Mouse (Mus musculus) limb, embryonic 11.5 days (tissue): Measurements from ENCODE around the gene Tgfbr2. TPM values are rescaled to one million over a fixed set of nuclear protein-coding genes. Genes with fewer than 3 reads are reported as not detected.

Experiments used
- ATAC-seq: fragments of 200-750 bp; cut with Nextera tagmentation; 2 replicates; pipeline ENCODE4 v1.8.0; 2017; ENCODE audit warnings: low read depth; ENCODE audit not compliant: insufficient number of reproducible peaks, low FRiP score, low TSS enrichment
- DNase-seq: peaks from one replicate; pipeline ENCODE4 v3.0.0-alpha.2; 2015; ENCODE audit warnings: low spot score
- H3K27ac ChIP-seq: fragments of 300-500 bp; sonication (generic); replicated peaks from 2 replicates; pipeline ENCODE4 v1.5.1; 2014; ENCODE audit warnings: low read depth, mild to moderate bottlenecking, low read length
- H3K27me3 ChIP-seq: fragments of 300-500 bp; sonication (generic); 2 replicates; pipeline ENCODE4 v1.6.1; 2014; ENCODE audit warnings: mild to moderate bottlenecking, low read length, mixed read lengths; ENCODE audit not compliant: control insufficient read depth, insufficient read depth
- H3K36me3 ChIP-seq: fragments of 300-500 bp; sonication (generic); 2 replicates; pipeline ENCODE4 v1.6.1; 2014; ENCODE audit warnings: mild to moderate bottlenecking, low read length, moderate library complexity, mixed read lengths; ENCODE audit not compliant: control insufficient read depth, insufficient read depth
- H3K4me1 ChIP-seq: fragments of 300-500 bp; sonication (generic); 2 replicates; pipeline ENCODE4 v1.6.1; 2014; ENCODE audit warnings: low read length, mixed read lengths; ENCODE audit not compliant: control insufficient read depth, insufficient read depth
- H3K4me2 ChIP-seq: fragments of 300-500 bp; sonication (generic); 2 replicates; pipeline ENCODE4 v1.6.1; 2014; ENCODE audit warnings: low read depth, mild to moderate bottlenecking, moderate library complexity; ENCODE audit not compliant: severe bottlenecking
- H3K4me3 ChIP-seq: fragments of 300-500 bp; sonication (generic); 2 replicates; pipeline ENCODE4 v1.5.1; 2014; ENCODE audit warnings: low read depth, low read length
- H3K9ac ChIP-seq: fragments of 300-500 bp; sonication (generic); 2 replicates; pipeline ENCODE4 v1.6.1; 2014; ENCODE audit warnings: mild to moderate bottlenecking, low read length
- H3K9me3 ChIP-seq: fragments of 300-500 bp; sonication (generic); 2 replicates; pipeline ENCODE4 v1.6.1; 2016; ENCODE audit warnings: low read length; ENCODE audit not compliant: control insufficient read depth
- WGBS: fragments of 180-500 bp; shearing (Covaris S2); extraction: QIAGEN DNeasy Blood & Tissue Kit; methylation state at CpG from one replicate; pipeline ENCODE4 v1.1.7; 2014; 5-methylcytosine and 5-hydroxymethylcytosine counted together
- polyA plus RNA-seq: library from polyadenylated mRNA; unstranded; fragments of >200 nt; fragmentation: Nextera tagmentation; extraction: Ambion mirVana; gene quantifications from 2 replicates; pipeline ENCODE4 v1.2.1, GENCODE M21; 2014

Tgfbr2 gene
- polyA plus RNA-seq, 1 experiment from 2014 or later = 14.8 TPM

DNA sequence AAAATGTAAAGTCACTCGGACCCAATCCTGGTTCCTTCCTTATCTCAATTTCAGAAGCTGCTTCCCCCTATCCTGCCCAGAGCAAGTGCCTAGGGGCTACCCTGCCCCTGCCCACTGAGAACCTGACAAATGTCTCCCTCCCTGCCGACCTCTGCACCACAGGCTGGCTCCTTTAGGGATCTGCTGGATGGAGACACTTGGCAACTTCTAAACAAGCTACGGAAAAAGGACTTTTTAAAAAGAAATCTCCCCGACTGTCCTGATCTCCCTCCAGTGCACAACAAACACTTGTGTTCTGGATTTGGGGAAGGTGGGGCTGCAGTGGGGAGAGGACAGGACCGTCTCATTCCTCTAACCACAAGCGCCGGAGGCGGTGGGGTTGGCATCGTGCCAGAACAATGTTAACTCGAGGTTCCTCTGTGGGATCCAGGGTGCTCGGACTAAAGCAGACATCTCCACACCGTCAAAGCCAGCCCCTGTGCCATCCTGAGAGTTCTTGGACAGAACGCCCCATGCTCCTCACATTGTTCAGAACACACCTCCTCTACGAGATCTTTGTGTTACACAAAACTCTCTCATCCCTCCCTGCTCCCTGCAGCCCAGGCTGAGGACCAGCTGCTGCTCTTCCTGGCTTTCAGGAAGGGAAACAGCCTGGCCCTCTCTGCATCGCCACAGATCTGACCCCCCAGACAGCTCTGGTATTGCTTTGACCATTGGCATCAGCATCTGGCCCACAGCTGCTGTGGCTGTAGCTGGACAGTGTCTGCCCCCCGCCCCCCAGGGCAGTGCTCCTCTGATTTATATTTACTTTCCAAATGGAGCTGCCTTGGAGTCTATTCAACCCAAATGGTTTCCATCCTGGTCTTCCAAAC lies 76.2 kb downstream of the Tgfbr2 start:
- DNase-seq (peak; percentile 49), ATAC-seq (no peak)
- Histone ChIP-seq H3K9ac (no peak overlapping the region), H3K27me3 (no peaks in the 10 kb centered on the region), H3K4me3 (no peak overlapping the region), H3K9me3 (no peaks in the 10 kb centered on the region), H3K4me2 (no peak overlapping the region), H3K27ac (0 out of 2 replicates have a peak overlapping the region, but pooled peaks have one; percentile 36), H3K36me3 (no peaks in the 10 kb centered on the region), H3K4me1 (peaks cover 12% of the 10 kb centered on the region; the same call in 1 of the 2 replicates)
- WGBS = 65% methylated on average over 16 of the region's 16 CpGs

DNA sequence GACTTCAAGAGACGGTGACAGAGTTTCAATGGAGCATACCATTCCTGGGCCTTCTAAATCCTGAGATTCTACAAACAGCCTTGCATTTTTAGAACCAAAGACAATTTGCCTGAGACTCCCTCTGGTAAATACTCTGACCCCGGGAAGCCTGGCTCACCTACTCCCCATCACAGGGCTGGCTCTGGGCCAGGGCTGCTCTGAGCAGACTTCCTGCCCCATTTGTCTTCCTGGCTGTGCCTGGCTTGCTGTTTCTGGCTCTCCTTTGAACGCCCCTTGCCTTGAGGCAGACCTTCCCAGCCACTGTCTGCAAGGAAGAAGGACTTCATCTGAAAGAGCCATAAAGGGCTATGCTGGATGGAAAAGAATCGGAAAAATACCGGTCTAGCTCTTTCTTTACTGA lies 83.2 kb downstream of the Tgfbr2 start:
- no peak overlapping the region for H3K4me3 ChIP-seq
- H3K27ac ChIP-seq = no peak overlapping the region
- DNase-seq (peak; percentile 42), ATAC-seq (no peak)
- H3K9me3 ChIP-seq = no peaks in the 10 kb centered on the region
- no peak overlapping the region for H3K9ac ChIP-seq
- no peaks in the 10 kb centered on the region for H3K4me1 ChIP-seq
- no peaks in the 10 kb centered on the region for H3K36me3 ChIP-seq
- 50% methylated on average over 5 of the region's 5 CpGs for WGBS
- no peaks in the 10 kb centered on the region for H3K27me3 ChIP-seq
- H3K4me2 ChIP-seq = no peak overlapping the region

DNA sequence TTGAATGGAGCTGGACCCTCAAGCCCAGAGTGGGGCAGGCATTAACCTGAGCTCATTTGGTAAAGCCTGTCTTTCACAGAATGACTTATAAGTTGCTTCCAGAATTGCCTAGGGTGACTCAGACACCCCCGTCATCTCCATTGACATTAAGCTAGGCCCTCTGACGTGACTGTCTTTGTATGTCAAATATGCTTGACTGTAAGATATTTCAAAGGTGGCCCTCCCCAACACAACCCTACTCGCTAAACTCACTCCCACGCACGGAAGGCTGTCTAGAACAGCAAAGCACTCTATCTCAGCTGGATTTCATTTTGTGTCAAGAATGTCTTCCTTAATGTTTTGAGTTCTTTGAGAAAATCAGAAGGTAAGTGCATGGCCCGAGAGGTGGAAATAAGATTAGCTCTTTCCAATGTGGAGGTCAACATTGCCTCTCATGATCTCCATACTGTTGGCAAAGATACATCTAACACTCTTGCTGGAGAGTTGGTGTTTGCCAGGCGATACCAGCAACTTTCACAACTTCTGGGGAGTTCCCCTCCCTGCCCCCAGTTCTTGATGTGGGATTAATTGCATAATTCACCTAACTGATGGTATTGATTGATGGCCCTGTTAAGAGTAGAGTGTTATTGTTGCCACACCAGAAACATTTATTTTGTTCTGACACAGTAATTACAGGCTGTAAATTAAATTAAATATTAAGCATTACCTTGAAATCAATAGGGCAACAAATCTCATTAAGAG lies 83.9 kb downstream of the Tgfbr2 start:
- H3K9ac ChIP-seq = no peak overlapping the region
- no peaks in the 10 kb centered on the region for H3K4me1 ChIP-seq
- no peaks in the 10 kb centered on the region for H3K9me3 ChIP-seq
- no peak overlapping the region for H3K4me2 ChIP-seq
- no peak overlapping the region for H3K27ac ChIP-seq
- H3K4me3 ChIP-seq = no peak overlapping the region
- H3K27me3 ChIP-seq = no peaks in the 10 kb centered on the region
- WGBS = 79% methylated on average over 7 of the region's 7 CpGs
- no peaks in the 10 kb centered on the region for H3K36me3 ChIP-seq
- no peak for DNase-seq
- ATAC-seq = no peak

DNA sequence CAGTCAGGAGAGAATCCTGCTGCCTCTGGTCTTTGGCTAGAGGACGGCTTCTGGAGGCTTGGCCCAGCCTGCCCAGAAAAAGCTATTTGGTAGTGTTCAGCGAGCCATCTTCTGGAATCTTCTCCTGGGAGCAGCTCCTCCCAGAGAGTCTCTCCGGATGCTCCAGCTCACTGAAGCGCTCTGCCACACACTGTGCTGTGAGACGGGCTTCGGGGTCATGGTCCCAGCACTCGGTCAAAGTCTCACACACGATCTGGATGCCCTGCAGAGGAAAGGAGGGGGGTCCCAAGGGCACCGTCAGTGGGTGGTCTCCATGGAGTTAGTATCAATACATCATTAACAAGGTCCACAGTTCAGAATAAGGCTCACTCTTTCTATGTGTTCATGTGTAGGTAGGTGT lies 84.9 kb downstream of the Tgfbr2 start:
- Histone ChIP-seq H3K9me3 (no peaks in the 10 kb centered on the region), H3K4me2 (no peak overlapping the region), H3K27me3 (no peaks in the 10 kb centered on the region), H3K4me1 (no peaks in the 10 kb centered on the region), H3K27ac (no peak overlapping the region), H3K9ac (no peak overlapping the region), H3K36me3 (no peaks in the 10 kb centered on the region), H3K4me3 (no peak overlapping the region)
- no peak for DNase-seq
- no peak for ATAC-seq
- 91% methylated on average over 9 of the region's 9 CpGs for WGBS

DNA sequence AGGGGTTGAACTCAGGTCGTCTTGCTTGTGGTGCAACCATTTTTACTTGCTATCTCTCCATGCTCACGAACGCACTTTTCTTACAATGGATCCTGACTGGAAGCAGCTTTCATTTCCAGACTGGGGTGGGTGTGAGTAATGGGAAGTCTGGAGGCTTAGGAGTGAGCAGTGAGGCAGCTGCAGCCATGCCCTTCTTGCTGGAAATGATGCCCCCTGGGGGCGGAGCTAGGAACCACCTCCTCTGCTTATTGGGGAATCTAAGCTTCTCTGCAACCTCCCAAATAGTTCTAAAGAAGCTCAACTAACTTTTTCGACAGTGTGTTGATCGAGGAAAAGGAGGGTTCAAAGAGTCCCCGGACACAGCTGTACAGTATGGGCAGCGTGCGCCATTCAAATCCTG lies 86.2 kb downstream of the Tgfbr2 start:
- WGBS = 91% methylated on average over 9 of the region's 9 CpGs
- Histone ChIP-seq H3K4me1 (no peaks in the 10 kb centered on the region), H3K27me3 (no peaks in the 10 kb centered on the region), H3K9ac (no peak overlapping the region), H3K4me2 (no peak overlapping the region), H3K9me3 (no peaks in the 10 kb centered on the region), H3K27ac (no peak overlapping the region), H3K36me3 (no peaks in the 10 kb centered on the region), H3K4me3 (no peak overlapping the region)
- DNase-seq = no peak
- ATAC-seq = no peak

DNA sequence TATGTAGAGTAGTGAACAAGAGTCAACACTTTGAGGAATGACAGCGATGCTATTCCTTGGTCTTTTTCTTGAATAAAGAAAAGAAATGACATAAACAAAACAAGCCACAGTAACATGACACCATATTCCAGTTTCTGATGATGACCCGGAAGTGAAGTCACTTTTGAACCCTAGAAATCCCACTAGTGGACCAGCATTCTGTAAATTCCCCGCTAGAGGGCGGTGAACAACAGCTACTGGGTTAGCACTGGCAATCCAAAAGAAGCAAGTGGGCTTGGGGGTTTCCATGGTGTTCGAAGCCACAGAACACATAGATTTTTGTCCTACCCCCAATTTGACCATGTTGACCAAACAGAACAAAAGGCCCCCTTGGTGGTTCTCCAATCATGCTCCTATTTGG lies 87.3 kb downstream of the Tgfbr2 start:
- H3K36me3 ChIP-seq = no peaks in the 10 kb centered on the region
- peak; percentile 82 for DNase-seq
- no peak overlapping the region for H3K4me3 ChIP-seq
- H3K27me3 ChIP-seq = no peaks in the 10 kb centered on the region
- H3K27ac ChIP-seq = no peak overlapping the region
- ATAC-seq = no peak
- H3K9me3 ChIP-seq = no peaks in the 10 kb centered on the region
- H3K4me2 ChIP-seq = no peak overlapping the region
- 38% methylated on average over 5 of the region's 5 CpGs for WGBS
- H3K4me1 ChIP-seq = no peaks in the 10 kb centered on the region
- no peak overlapping the region for H3K9ac ChIP-seq

DNA sequence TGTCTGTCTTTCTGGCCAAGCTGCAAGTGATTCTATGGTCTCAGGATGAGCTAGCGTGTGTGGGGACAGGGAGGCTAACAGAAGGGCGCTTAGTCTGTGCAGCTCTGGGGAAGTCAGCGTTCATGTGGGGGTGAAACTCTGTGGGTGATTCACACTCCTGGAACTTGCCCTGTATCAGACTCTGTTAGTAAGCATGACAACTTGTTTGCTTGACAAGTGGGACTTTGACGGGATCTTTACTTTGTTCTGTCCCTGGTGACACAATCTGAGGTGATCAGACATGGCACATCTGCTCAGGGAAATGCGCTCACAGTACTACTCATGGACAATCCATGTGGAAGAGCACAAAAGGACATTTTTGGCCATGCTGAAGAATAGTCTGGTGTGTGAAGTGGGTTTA lies 87.9 kb downstream of the Tgfbr2 start:
- Histone ChIP-seq H3K4me2 (no peak overlapping the region), H3K9me3 (no peaks in the 10 kb centered on the region), H3K4me3 (no peak overlapping the region), H3K27me3 (no peaks in the 10 kb centered on the region), H3K4me1 (no peaks in the 10 kb centered on the region), H3K36me3 (no peaks in the 10 kb centered on the region), H3K9ac (no peak overlapping the region), H3K27ac (no peak overlapping the region)
- WGBS = 91% methylated on average over 5 of the region's 5 CpGs
- ATAC-seq (no peak), DNase-seq (no peak)

DNA sequence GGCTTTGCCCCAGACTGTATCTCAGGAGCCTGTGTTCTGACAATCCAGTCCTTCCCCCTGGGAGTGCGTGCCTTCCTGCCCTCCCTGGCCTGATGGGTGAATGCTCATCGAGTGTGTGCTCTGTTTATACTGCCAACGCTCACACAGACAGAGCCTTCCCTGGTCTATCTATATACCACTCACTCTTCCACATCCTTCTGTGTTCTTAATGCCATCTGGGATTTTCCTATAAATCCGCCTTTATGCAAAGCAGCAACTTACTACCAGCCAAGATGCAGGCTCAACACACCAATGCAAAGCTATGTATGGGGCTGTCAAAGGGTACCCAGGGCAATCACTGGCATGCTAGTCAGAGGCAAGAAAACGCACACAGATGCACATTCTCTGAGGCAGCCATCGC lies 89.2 kb downstream of the Tgfbr2 start:
- 90% methylated on average over 6 of the region's 6 CpGs for WGBS
- no peaks in the 10 kb centered on the region for H3K4me1 ChIP-seq
- H3K9ac ChIP-seq = no peak overlapping the region
- no peaks in the 10 kb centered on the region for H3K36me3 ChIP-seq
- H3K9me3 ChIP-seq = no peaks in the 10 kb centered on the region
- DNase-seq = no peak
- no peak overlapping the region for H3K4me3 ChIP-seq
- no peak for ATAC-seq
- no peaks in the 10 kb centered on the region for H3K27me3 ChIP-seq
- H3K4me2 ChIP-seq = no peak overlapping the region
- H3K27ac ChIP-seq = no peak overlapping the region
